Mouse (Mus musculus) myocyte (in vitro differentiated cells): ENCODE data around the gene Ccl7.

Experiments used
- CEBPB ChIP-seq: IDR thresholded peaks from 2 replicates; pipeline ENCODE4 v1.6.1; 2011; ENCODE audit warnings: mild to moderate bottlenecking, moderate library complexity; ENCODE audit not compliant: poor library complexity, insufficient read depth, severe bottlenecking
- MYOD1 ChIP-seq, 3 experiments: IDR thresholded peaks; one replicate each; pipeline ENCODE4 v1.6.1; 2011; ENCODE audit warnings: control low read depth in 2 of 3, low read depth in 2 of 3, mild to moderate bottlenecking in 2 of 3, moderate library complexity in 1 of 3; ENCODE audit not compliant: insufficient read length in 2 of 3, control insufficient read depth in 1 of 3
- POLR2A ChIP-seq: IDR thresholded peaks from one replicate; pipeline ENCODE4 v1.6.1; 2011; ENCODE audit warnings: low read depth, mild to moderate bottlenecking, control low read depth, moderate library complexity; ENCODE audit not compliant: insufficient read length
- TCF3 ChIP-seq: IDR thresholded peaks from one replicate; pipeline ENCODE4 v1.6.1; 2011; ENCODE audit warnings: low read depth, control low read depth; ENCODE audit not compliant: insufficient read length

DNA sequence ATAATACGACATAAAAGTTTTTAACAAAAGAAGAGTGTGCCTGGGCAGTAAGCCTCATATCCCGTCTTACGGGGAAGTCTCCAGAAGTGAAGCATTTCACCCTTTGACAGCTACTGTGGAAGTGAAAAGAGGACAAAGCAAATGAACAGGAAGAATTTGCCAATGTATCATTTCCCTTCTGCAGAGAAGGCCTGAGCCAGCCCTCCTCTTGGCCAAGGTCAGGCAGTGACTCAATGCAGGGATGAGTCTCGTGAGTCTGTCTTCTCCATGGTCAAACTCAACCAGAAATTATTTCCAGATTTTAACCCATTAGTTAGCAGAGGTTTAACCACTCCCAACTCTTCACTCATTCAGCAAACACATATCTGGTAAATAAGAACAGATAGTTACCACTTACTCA, 21.7 kb upstream of the Ccl7 start:
- no peak for TF ChIP-seq POLR2A
- TF ChIP-seq CEBPB: no peak
- TF ChIP-seq MYOD1 (IDR thresholded peaks at IDR 0.05; ENCODE audit: control insufficient read depth in 1 of 3, insufficient read length in 2 of 3, low read depth in 2 of 3): no peak
- no peak for TF ChIP-seq TCF3
